ENCODE assay signal across 8 mouse cellular contexts in genomic region chr2:37442611-37443591, GRCm38 (mm10). TPM values are rescaled to one million over a fixed set of nuclear protein-coding genes. Genes with fewer than 3 reads are reported as not detected.
DNase-seq lines count a peak whose midpoint lies in the region; ATAC-seq and TF ChIP-seq lines count a peak whose summit lies in the region.

Zbtb26 (minus strand) TSS chr2:37443135.
Zbtb6 (minus strand) TSS chr2:37443171.
Rabgap1 (plus strand) TSS chr2:37443279.

- TF ChIP-seq CTCF in brain, embryonic 14.5 days (IDR thresholded peaks at IDR 0.05; ENCODE audit: borderline replicate concordance, extremely low read depth, insufficient read depth, insufficient read length) = no peak

- no peaks in the 10 kb centered on the region for H3K9me3 ChIP-seq in heart, embryonic 11.5 days (replicated peaks; ENCODE audit: control insufficient read depth, low read length)
- H3K9me3 ChIP-seq in kidney, embryonic 16.5 days (ENCODE audit: low read length) = no peaks in the 10 kb centered on the region

- H3K4me1 ChIP-seq in heart, embryonic 11.5 days (ENCODE audit: control insufficient read depth, insufficient read depth, low read length) = no peaks in the 10 kb centered on the region
- H3K4me1 ChIP-seq in kidney, embryonic 16.5 days (ENCODE audit: insufficient read depth, low read length) = peaks cover 13% of the 10 kb centered on the region

- peak; percentile 99 for ATAC-seq in erythroblast, adult 5-6 weeks (replicated peaks; ENCODE audit: low FRiP score, poor library complexity, severe bottlenecking)
- peak; percentile 99 for ATAC-seq in heart, embryonic 11.5 days (replicated peaks; ENCODE audit: insufficient number of reproducible peaks, low FRiP score, low TSS enrichment)
- ATAC-seq in kidney, embryonic 16.5 days (ENCODE audit: low FRiP score, low TSS enrichment) = peak; percentile 100

- peak within 1 kb of the TSS; percentile 83 for H3K9ac ChIP-seq in heart, embryonic 11.5 days (ENCODE audit: low read depth, low read length)
- peak within 1 kb of the TSS; percentile 95 for H3K9ac ChIP-seq in kidney, embryonic 16.5 days (replicated peaks; ENCODE audit: low read length)

- H3K27me3 ChIP-seq in heart, embryonic 11.5 days (ENCODE audit: control insufficient read depth, insufficient read depth, low read length) = no peaks in the 10 kb centered on the region
- no peaks in the 10 kb centered on the region for H3K27me3 ChIP-seq in kidney, embryonic 16.5 days (ENCODE audit: insufficient read depth, low read length)

- TF ChIP-seq POLR2A in brain, embryonic 14.5 days (IDR thresholded peaks at IDR 0.05; ENCODE audit: borderline replicate concordance, extremely low read depth, insufficient read depth, insufficient read length, poor library complexity, severe bottlenecking) = peak; percentile 66; the same call in 1 of the 2 replicates

- peak within 1 kb of the TSS; percentile 83 for H3K27ac ChIP-seq in heart, embryonic 11.5 days (ENCODE audit: low read depth, low read length)
- peak within 1 kb of the TSS; percentile 91 for H3K27ac ChIP-seq in kidney, embryonic 16.5 days (ENCODE audit: low read length)

- no peaks in the 10 kb centered on the region for H3K36me3 ChIP-seq in heart, embryonic 11.5 days (ENCODE audit: control insufficient read depth, insufficient read depth, low read length)
- H3K36me3 ChIP-seq in kidney, embryonic 16.5 days (ENCODE audit: insufficient read depth, low read length) = no peaks in the 10 kb centered on the region

- WGBS in heart, embryonic 11.5 days (ENCODE audit: insufficient replicate concordance) = under 1% methylated on average over 51 of the region's 51 CpGs
- 0% methylated on average over 51 of the region's 51 CpGs for WGBS in kidney, embryonic 16.5 days

- peak within 1 kb of the TSS; percentile 68 for H3K4me3 ChIP-seq in heart, embryonic 11.5 days (ENCODE audit: low read depth, low read length)
- peak within 1 kb of the TSS; percentile 69 for H3K4me3 ChIP-seq in kidney, embryonic 16.5 days (ENCODE audit: low read length)

- peak within 1 kb of the TSS; percentile 77 for H3K4me2 ChIP-seq in heart, embryonic 11.5 days
- H3K4me2 ChIP-seq in kidney, embryonic 16.5 days (replicated peaks; ENCODE audit: low read depth, low read length) = peak within 1 kb of the TSS; percentile 74

- DNase-seq in CD4-positive helper T cell, adult 2 months (ENCODE audit: low read depth, low spot score) = peak; percentile 92
- DNase-seq in brain, embryonic 14.5 days (ENCODE audit: low read depth) = peak; percentile 98
- peak; percentile 96 for DNase-seq in liver
- peak; percentile 86 to 90 for DNase-seq in monocyte, adult 2 months (ENCODE audit: low read depth in 1 of 2, low spot score in 2 of 2)
- peak; percentile 85 to 90 for DNase-seq in spleen, postnatal 14 days (ENCODE audit: low spot score in 2 of 2)

RNA-seq across cellular contexts. Expression of gene Zbtb26, which starts in this region (rescaled TPM):
- 9.7 and 11.9 TPM in 2 replicates for polyA plus RNA-seq in brain, embryonic 14.5 days (2012; rRNA removed)
- total RNA-seq in erythroblast, adult 5-6 weeks (2015; ENCODE audit: low replicate concordance) = 1.2 and 3.1 TPM in 2 replicates
- 3.5 and 5.9 TPM in 2 replicates for total RNA-seq in erythroblast, adult 5-6 weeks (2017; ENCODE audit: low replicate concordance)
- 6.8 and 6.9 TPM in 2 replicates for polyA plus RNA-seq in heart, embryonic 11.5 days (2014; fragmentation: Nextera tagmentation; extraction: Ambion mirVana)
- 8.2 and 9.6 TPM in 2 replicates for polyA plus RNA-seq in kidney, embryonic 16.5 days (2015; fragmentation: Nextera tagmentation; extraction: Ambion mirVana)

RNA-seq across cellular contexts. Expression of gene Zbtb6, which starts in this region (rescaled TPM):
- 15.8 and 17.7 TPM in 2 replicates for polyA plus RNA-seq in brain, embryonic 14.5 days (2012; rRNA removed)
- total RNA-seq in erythroblast, adult 5-6 weeks (2015; ENCODE audit: low replicate concordance) = 3.3 and 7.5 TPM in 2 replicates
- 8.5 and 10.0 TPM in 2 replicates for total RNA-seq in erythroblast, adult 5-6 weeks (2017; ENCODE audit: low replicate concordance)
- polyA plus RNA-seq in heart, embryonic 11.5 days (2014; fragmentation: Nextera tagmentation; extraction: Ambion mirVana) = 2.8 and 3.8 TPM in 2 replicates
- 8.3 and 9.1 TPM in 2 replicates for polyA plus RNA-seq in kidney, embryonic 16.5 days (2015; fragmentation: Nextera tagmentation; extraction: Ambion mirVana)

RNA-seq across cellular contexts. Expression of gene Rabgap1, which starts in this region (rescaled TPM):
- polyA plus RNA-seq in brain, embryonic 14.5 days (2012; rRNA removed) = 47.0 and 55.1 TPM in 2 replicates
- 8.3 and 19.9 TPM in 2 replicates for total RNA-seq in erythroblast, adult 5-6 weeks (2015; ENCODE audit: low replicate concordance)
- 6.2 and 12.5 TPM in 2 replicates for total RNA-seq in erythroblast, adult 5-6 weeks (2017; ENCODE audit: low replicate concordance)
- polyA plus RNA-seq in heart, embryonic 11.5 days (2014; fragmentation: Nextera tagmentation; extraction: Ambion mirVana) = 26.8 and 52.3 TPM in 2 replicates
- polyA plus RNA-seq in kidney, embryonic 16.5 days (2015; fragmentation: Nextera tagmentation; extraction: Ambion mirVana) = 33.3 and 42.0 TPM in 2 replicates

Comparison
In these comparisons a context has a peak if more than half of its experiments do, and no peak if none do; other contexts are left out.
1. Peak in every context shown above with its lines: DNase-seq, ATAC-seq, H3K4me3 ChIP-seq and H3K27ac ChIP-seq.